Mouse (Mus musculus) erythroblast, embryonic 14.5 days (primary cell): ENCODE data around the gene Atrnl1.

Experiments used
- GATA1 ChIP-seq: IDR thresholded peaks from 2 replicates; pipeline ENCODE4 v1.6.1; 2012; ENCODE audit warnings: low read length, inconsistent platforms, mixed read lengths
- TAL1 ChIP-seq: IDR thresholded peaks from 3 replicates; pipeline ENCODE4 v1.6.1; 2012; ENCODE audit warnings: low read length, inconsistent platforms, mixed read lengths

GRCm38 (mm10) chr19:58140191-58140784 lies 529.5 kb downstream of the Atrnl1 start:
- TF ChIP-seq GATA1 = no peak
- TF ChIP-seq TAL1 = no peak
